Mouse (Mus musculus) brain, adult 2 months (tissue): ENCODE results near the gene E2f2.

Source experiments
- DNase-seq: peaks from one replicate; pipeline ENCODE4 v3.0.0; 2011; ENCODE audit warnings: low read depth, low spot score

E2f2 gene

DNA sequence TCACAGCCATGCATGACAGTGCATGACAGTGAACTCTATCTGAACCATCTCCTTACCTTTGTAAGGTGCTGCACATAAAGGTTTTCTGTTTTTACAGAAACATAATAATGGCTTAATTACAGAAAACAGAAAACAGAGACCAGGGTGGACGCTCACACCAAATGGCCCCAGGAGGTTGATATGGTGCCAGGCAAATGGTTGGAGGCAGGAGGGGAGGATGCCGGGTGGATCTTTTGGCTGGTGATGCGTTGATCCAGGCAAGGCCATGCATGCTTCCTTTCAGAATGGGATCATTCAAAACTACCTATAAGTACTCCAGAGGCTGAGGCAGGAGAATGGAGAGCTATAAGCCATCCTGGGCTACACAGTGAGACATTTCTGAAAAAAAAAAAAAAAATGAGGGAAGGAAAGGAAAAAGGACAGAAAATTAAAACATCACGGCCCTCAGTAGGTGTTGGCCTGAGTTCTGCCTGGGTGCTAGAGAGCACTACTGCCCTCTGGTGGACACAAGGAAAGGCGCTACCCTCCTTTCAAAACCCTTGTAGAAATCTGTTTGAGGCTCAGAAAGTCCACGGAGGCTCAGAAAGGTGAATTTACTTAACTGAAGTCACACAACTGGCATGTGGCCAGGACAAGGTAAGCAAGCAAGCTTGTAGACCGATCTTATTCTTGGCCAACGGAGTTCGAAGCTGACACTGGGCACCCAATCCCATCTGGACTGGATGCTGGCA lies 27.5 kb downstream of the E2f2 start:
- DNase-seq, result peak; percentile 76

DNA sequence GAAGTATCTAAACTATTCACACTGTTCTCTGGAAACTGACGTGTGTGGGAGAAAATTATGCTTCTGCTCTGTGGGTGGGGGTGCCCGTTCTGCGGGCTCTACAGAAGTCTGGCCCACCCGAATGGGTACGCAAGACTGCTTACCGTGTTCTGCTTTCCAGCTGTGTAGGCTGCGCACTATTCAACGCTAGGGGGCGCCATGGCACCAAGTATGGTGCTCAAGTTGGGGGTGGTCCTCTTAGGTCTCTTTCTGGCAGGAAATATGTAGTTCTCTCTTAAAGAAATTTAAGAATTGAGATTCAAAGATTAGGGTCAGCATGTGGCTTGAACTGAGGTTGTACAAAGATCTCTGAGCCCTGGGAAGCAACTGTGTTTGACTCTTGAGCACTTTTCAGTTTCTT lies 30.3 kb downstream of the E2f2 start:
- DNase-seq, result peak; percentile 69

DNA sequence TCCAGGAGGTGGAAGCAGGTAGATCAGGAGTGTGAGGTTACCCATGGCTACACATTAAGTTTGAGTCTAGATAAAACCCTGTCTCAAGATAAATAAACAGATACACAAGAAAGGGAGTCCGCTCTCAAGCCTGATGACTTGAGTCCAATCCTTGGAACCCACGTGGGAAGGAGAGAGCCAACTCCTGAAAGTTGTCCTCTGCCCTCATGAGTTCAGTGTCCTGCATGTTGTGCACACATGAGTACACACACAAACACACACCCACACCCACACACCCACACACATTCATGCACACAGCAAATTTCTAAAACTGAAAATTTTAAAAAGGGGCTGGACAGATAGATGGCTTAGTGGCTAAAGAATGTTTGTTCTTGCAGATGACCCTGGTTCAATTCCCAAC lies 32.6 kb downstream of the E2f2 start:
- no peak for DNase-seq

DNA sequence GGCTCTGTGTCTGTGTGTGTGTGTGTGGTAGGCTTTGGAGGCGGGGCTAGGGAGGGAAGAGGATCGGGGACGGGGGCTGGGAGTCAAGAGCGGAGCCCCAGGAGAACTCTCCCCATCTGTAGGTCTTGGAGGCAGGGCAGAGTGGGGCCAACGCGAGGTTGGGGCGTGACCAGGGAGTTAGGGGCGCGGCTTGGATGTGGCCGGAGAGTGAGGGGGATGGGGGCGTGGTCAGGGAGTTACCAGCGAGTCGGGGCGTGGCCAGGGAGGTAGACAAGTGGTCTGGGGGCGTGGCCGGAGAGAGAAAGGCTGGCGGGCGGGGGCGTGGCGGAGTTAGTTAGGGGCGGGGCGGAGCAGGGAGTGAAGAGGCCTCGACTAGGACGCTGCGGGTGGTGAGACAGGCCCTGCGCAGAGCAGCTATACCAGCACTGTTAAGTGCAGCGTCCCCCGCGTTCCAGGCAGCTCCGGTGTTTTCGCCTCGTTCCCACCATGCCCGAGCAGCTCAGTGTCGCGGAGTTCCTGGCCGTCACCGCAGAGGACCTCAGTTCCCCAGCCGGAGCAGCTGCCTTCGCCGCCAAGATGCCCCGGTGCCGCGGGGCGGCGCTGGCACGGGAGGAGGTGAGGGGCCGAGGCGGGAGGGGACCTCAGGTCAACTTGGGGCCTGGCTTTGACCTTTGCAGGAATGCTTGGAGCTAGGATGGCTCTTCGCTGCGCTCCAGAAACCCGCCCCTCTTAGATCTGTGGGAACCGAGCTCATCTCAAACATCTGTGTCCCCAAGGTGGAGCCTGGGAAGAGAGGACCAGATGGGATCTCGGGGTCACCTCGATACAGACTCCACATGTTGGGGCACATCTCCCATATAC lies 34.1 kb downstream of the E2f2 start, which contains the start of gene Asap3:
TSS of gene Asap3 (plus strand) at position 333 of the 861 bp plus-strand sequence.
- peak; percentile 86 for DNase-seq

DNA sequence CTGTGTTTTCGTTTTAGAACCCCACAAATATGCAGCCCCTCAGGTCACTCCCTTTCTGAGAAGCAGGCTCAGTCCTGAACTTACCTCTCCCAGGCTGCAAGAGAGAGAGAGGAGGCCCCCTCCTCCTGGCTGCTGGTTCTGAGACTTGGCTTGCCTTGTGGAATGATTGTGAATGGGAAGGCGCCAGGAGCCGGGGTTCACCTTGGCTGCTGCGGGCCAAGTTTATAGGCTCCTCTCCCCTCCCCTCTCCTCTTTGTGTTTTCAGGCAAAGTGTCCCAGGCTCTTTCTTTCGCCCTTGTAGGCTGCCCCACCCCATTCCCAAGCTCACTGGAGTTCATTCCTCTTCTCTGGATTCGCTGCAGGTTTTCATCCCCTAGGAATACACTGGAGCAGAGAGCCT lies 34.7 kb downstream of the E2f2 start:
- DNase-seq, result no peak

DNA sequence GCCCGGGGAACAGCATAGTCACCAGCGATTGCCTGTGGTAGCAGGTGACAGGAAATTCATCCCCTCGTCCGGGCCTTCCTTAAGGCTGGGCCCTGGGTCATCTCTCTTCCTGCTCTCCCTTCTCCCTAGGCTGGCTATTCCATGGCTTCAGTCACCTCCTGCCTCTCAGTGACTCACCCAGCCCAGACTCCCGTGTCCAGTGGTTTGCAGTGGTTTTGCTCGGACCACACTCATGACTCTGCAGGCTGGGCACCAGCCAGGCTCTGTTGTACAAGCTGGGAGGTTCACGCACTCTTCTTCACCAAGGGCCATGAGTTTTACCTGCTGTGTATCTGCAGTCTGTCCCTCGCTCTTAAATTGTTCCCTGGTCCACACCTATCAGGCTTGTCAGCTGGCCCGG lies 38.7 kb downstream of the E2f2 start:
- DNase-seq, result no peak

DNA sequence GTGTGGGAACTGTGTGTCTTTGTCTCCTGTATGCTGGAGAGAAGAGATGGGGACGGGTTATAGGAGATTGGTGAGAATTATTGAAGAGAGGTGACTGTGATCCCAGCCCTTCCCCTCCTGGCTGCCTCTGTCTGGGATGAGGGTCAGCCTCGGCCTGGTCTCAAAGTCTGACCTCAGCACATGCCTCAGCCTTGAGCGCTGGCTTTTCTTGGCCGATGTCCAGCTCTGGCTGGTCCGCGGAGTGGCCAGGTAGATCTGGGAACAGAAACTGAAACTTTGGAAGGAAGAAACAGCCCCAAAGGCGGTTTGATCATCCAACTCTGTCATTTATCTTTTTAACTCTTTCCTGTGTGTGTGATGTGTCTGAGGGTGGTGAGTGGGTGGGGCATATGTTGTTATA lies 41.4 kb downstream of the E2f2 start:
- no peak for DNase-seq

DNA sequence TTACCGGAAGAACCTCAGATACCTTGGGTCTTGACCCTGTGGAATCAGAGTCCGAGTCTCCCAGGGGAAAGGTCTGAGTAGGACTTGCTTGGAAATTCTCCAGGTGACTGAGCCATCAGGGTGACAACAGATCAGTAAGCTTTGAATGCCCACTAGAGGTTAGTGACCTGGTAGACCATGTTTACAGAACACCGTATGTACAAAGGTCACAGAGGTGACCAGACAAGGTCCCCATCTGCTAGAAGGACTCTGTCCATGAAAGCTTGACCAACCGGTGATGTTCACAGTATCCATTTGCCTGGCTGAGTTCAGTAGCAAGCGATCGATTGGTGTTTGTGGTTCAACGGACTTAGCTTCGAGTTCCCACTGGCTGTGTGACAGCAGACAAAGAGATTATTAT lies 42.6 kb downstream of the E2f2 start:
- DNase-seq, result no peak

DNA sequence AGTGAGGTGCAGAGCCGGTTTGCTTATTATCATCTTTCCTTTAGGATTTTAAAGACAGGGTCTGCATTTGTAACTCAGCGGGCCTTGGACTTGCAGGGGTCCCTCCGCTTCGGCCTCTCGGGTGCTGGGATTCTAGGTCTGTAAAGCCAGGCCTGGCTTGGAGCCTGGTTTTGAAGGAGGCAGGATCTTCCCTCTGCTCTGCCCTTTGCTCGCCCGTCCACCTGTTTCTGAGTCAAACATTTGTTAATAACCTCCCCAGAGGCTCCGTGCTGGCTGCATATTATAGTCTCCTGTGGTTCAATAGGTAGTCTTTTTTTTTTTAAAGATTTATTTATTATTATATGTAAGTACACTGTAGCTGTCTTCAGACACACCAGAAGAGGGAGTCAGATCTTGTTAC lies 43.4 kb downstream of the E2f2 start:
- no peak for DNase-seq

DNA sequence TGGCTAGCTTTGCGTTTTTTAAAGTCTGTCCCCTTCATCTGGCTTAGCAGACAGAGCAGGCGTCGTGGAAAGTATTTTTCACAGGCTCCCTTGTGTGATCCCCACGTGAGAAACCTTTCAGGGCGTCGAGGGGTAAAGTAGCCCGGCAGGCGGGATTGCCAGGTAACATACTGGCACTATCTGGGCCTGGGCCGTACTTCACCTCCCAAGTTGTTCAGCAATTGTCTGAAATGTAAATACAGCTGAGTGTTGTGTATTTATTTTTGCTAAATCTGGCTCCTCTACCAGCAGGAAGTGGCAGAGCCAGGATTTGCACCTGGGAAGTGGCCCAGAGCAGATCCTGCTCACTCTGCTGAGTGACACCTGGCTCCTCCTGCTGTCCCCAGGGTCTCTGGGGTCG lies 44.9 kb downstream of the E2f2 start:
- no peak for DNase-seq

DNA sequence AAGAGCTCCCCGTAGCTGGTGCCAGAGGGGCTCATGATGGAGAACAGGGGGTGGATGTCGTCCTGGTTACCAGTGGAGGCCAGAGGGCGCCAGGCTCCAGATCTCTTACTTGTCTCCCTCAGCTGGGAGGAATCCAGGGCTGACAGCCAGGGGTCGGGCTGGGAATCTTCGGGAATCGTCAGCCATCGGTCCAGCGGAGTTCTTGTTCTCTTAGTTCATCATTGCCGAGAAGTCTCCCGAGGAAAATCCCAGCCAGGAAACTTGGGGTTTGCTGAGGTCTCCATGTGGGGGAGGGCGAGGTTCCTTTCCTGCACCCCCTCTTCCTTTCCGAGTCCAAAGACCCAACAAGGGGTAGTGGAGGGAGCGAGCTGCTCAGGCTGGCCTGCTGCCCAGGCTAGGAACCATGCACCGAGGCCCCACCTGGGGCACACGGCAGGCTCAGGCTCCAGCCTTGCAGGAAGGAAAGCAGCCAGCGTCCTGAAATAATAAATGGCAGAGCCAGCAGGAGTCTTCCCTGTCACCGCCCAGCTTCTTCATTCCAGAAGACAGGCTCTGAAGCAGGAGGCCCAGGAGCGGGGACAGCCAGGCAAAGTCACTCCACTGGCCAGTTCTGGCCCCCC lies 46.5 kb downstream of the E2f2 start:
- peak; percentile 31 for DNase-seq

DNA sequence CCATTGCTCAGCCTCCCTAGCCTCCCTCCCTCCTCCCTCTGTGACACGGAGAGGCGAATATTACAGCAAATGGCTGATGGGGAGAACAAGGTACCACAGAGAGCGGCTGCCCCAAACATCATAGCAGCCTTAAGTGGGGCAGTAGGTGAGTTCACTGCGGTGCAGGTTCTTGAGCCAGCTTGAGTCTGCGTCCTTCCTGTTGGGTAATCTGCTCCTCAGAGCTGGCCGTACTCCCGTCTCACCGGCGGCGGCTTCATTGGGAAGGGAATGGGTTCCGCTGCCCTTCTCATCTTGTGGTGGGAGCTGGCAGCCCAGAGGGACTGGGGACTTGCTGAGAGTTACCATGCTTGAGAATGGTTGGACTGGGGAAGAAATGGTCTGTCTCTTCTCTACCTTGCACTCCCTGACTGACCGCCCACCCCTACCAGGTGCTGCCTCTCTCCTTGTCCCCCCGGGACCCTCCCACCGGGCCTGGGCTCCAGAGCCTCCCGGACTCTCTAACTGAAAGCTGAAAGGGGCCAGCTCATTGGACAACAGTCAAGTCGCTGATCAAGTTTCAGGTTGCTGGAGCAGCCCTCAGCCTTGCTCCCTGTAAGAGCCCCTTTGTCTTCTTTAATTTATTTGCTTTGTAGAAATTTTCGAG lies 48.1 kb downstream of the E2f2 start:
- no peak for DNase-seq

DNA sequence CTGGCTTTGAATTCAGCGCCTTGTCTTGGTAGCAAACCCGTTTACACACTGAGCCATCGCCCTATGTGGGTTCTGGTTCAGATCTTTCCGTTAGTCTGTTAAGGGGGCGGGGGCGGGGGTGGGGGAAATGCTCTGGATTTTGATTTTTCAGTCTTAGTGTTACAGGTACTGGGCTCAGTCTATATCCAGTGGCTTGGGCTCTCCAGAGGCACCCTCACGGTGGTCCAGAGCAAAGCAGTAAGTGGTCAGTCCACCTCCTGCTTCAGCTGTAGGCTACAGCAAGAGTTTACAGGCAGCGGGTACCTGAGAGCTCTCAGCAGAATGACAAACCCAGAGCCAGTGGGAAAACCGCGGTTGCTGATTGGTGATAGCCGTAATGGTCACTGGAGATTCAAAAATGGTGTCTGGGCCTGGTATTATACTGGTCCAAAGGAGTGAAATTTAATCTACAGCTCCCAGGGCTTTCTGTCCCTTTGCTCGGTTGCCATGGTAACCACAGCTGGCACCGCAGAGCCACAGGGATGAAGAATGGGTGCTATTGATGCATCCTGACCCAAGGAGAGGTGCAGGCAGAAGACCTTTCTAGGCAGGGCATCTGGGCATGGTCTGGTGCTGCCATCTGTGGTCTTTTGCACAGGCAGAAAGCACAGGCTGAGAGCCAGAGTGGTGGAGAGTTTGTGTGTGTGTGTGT lies 51.5 kb downstream of the E2f2 start:
- peak; percentile 82 for DNase-seq

DNA sequence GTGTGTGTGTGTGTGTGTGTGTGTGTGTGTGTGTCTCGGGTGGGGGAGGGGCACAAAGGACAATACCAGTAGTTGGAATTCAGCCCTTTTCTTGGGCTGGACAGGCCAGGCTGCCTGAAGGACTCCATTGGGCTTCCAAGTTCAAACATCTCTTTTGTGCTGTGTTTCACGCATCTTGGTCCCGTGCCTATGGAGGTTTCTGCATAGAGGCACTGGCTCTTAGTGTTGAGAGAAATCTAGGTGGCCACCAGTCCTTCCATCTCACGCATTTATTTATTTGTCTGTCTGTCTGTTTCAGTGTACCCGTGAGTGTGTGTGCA lies 52.0 kb downstream of the E2f2 start:
- no peak for DNase-seq

DNA sequence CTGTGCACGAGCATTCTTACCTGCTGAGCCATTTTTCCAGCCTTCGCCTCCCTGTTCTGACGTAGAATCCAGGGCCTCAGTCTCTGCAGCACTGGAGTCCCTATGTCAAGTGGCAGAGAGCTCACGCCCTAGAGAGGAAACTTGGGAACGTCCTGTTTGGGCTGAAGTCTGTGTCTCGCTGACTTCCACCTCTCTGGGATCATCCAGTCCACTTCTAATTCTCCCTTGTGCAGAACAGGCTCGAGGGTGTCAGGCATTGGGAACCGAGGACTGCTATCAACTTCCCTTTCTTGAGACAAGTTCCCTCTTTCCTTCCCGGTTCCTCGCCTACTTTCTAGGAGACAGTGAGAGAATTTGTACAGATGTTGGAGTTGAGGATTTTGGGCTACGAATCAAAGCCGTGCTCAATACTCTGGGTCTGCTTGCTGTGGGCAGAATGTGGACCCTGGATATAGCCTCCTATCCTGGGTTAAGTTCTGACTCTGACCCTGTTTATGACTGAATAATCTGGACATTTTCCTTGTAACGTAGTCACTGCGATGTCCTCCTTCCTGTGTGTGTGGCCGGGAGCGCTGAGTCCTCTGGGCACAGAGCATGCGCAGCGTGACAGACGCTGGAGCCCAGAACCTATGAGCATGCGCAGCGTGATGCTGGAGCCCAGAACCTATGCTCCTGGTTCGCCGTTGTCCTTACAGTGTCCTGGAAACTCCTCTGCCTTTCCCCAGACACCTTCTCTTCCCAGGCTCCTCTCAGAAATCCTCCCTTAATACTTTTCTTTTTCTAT lies 52.7 kb downstream of the E2f2 start:
- DNase-seq, result no peak

DNA sequence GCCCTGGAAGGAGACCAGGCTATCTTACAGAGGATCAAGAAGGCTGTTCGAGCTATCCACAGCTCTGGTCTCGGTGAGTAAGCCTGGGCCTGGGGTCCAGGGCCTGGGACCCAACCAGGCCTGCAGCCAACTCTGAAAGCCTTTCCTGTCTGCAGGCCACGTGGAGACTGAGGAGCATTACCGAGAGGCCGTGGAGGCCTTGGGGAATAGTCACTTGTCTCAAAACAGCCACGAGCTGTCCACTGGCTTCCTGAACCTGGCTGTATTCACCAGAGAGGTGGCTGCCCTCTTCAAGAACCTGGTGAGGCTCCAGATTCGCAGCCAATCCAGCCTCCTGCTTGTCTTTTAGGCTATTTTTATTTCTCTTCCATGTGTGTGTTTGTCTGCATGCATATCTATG lies 55.2 kb downstream of the E2f2 start:
- no peak for DNase-seq

DNA sequence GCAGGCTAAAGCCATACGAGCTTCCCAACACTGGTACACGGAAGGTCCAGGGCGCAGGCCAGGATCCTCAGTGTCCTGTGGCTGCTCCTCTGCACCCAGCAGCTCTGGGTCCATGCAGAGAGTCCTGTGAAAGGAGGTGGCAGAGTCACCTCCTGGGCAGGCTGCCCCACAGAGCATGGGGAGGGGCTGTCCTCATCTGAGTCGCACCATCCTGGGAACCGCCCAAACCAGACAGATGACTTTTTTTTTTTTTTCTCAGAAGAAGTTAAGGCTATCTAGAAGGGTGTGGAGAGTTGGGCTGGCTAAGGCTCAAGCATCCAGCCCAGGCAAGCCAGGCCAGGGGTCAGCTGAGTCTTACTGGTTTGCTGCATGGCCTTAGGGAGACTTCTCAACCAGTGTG lies 56.4 kb downstream of the E2f2 start:
- no peak for DNase-seq

DNA sequence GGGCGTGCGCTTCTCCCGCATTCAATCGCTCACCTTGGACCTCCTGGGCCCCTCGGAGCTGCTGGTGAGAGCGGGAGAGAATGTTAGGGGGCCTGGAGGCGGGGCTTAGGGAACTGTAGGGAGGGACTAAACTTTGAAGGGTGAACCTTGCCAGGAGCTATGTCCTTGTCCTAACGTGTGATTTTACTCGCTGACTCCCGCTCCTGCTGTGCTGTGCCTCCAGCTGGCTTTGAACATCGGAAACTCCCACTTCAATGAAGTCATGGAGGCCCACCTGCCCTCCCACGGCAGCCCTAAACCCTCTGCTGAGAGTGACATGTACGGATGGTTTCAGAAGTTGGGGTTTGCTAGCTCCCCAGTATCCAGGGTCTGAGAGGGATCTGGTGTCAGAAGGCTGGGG lies 66.5 kb downstream of the E2f2 start:
- DNase-seq, result no peak

DNA sequence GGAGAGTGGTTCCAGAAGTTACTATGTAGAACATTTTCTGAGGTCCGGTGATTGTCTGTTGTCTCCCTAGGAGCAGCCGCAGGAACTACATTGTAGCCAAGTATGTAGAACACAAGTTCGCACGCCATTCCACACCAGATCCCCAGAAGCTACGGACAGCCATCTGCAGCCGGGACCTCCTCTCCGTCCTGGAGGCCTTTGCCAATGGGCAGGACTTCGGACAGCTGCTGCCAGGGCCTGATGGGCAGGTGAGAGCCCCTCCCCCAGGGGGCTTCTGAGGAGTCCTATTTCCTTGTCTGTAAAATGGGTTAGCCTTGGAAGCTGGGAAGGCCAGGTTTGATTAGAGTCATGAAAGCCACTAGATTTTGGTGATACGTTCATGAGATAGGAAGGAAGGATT lies 66.9 kb downstream of the E2f2 start:
- DNase-seq, result no peak

DNA sequence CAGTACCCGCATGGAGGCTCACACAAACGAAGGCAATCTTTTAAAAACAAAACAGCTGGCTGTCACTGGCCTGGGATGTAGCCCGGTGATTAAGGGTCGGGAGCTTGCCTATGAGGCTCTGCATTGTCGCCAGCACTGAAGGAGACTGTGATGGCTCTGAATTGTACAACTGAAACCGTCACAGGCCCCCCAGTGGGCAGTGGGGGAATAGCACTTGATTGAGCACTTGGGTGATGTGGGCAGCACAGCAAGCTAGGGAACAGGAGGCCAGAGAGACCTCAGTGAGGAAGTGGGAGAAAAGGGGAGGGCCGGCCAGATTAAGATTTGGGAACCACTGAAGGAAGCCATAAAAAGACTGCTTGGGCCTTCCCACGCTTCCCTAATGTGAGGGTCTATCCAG lies 67.4 kb downstream of the E2f2 start:
- DNase-seq, result peak; percentile 82

DNA sequence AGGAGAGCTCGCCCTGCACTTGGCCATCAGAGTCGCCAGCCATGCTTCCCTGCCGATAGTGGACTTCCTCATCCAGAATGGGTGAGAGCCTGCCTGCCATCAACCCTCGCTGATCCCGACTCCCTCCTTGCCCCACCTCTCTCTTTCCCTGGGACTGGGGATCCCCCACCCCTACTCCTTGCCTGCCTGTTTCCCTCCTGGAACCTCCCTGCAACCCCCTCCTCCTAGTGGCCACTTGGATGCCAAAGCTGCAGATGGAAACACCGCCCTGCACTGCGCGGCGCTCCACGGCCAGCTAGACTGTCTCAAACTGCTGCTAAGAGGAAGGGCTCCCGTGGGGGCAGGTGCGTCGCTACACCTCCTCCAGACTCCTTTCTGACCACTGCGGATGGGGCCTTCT lies 67.9 kb downstream of the E2f2 start:
- no peak for DNase-seq
